Mouse (Mus musculus) limb, embryonic 11.5 days (tissue): ENCODE measurements around the gene Hs6st1. TPM values are rescaled to one million over a fixed set of nuclear protein-coding genes. Genes with fewer than 3 reads are reported as not detected.
"Not testable (repeated sequence)": the region's sequence is repeated elsewhere in the genome, so short reads cannot be mapped to it uniquely, and the experiment has no call there.

Experiments
- ATAC-seq: fragments of 200-750 bp; cut with Nextera tagmentation; 2 replicates; pipeline ENCODE4 v1.8.0; 2017; ENCODE audit warnings: low read depth; ENCODE audit not compliant: insufficient number of reproducible peaks, low FRiP score, low TSS enrichment
- DNase-seq: peaks from one replicate; pipeline ENCODE4 v3.0.0-alpha.2; 2015; ENCODE audit warnings: low spot score
- H3K27ac ChIP-seq: fragments of 300-500 bp; sonication (generic); replicated peaks from 2 replicates; pipeline ENCODE4 v1.5.1; 2014; ENCODE audit warnings: low read depth, mild to moderate bottlenecking, low read length
- H3K27me3 ChIP-seq: fragments of 300-500 bp; sonication (generic); 2 replicates; pipeline ENCODE4 v1.6.1; 2014; ENCODE audit warnings: mild to moderate bottlenecking, low read length, mixed read lengths; ENCODE audit not compliant: control insufficient read depth, insufficient read depth
- H3K36me3 ChIP-seq: fragments of 300-500 bp; sonication (generic); 2 replicates; pipeline ENCODE4 v1.6.1; 2014; ENCODE audit warnings: mild to moderate bottlenecking, low read length, moderate library complexity, mixed read lengths; ENCODE audit not compliant: control insufficient read depth, insufficient read depth
- H3K4me1 ChIP-seq: fragments of 300-500 bp; sonication (generic); 2 replicates; pipeline ENCODE4 v1.6.1; 2014; ENCODE audit warnings: low read length, mixed read lengths; ENCODE audit not compliant: control insufficient read depth, insufficient read depth
- H3K4me2 ChIP-seq: fragments of 300-500 bp; sonication (generic); 2 replicates; pipeline ENCODE4 v1.6.1; 2014; ENCODE audit warnings: low read depth, mild to moderate bottlenecking, moderate library complexity; ENCODE audit not compliant: severe bottlenecking
- H3K4me3 ChIP-seq: fragments of 300-500 bp; sonication (generic); 2 replicates; pipeline ENCODE4 v1.5.1; 2014; ENCODE audit warnings: low read depth, low read length
- H3K9ac ChIP-seq: fragments of 300-500 bp; sonication (generic); 2 replicates; pipeline ENCODE4 v1.6.1; 2014; ENCODE audit warnings: mild to moderate bottlenecking, low read length
- H3K9me3 ChIP-seq: fragments of 300-500 bp; sonication (generic); 2 replicates; pipeline ENCODE4 v1.6.1; 2016; ENCODE audit warnings: low read length; ENCODE audit not compliant: control insufficient read depth
- WGBS: fragments of 180-500 bp; shearing (Covaris S2); extraction: QIAGEN DNeasy Blood & Tissue Kit; methylation state at CpG from one replicate; pipeline ENCODE4 v1.1.7; 2014; 5-methylcytosine and 5-hydroxymethylcytosine counted together
- polyA plus RNA-seq: library from polyadenylated mRNA; unstranded; fragments of >200 nt; fragmentation: Nextera tagmentation; extraction: Ambion mirVana; gene quantifications from 2 replicates; pipeline ENCODE4 v1.2.1, GENCODE M21; 2014

Hs6st1 gene
- polyA plus RNA-seq, result 8.4 and 9.7 TPM in 2 replicates

GRCm38 (mm10) chr1:36068076-36068475 lies at the start of gene Hs6st1:
Gene Hs6st1, plus strand, starts transcription at chr1:36068400.
- peak; percentile 89 for ATAC-seq
- Histone ChIP-seq H3K9ac (peak within 1 kb of the TSS; percentile 70), H3K4me1 (peaks cover 29% of the 10 kb centered on the region), H3K36me3 (no peaks in the 10 kb centered on the region), H3K27me3 (0 out of 2 replicates have a peak, but pooled peaks cover 3% of the 10 kb centered on the region), H3K4me3 (peak within 1 kb of the TSS; percentile 73), H3K27ac (no peak within 1 kb of the TSS), H3K4me2 (peak within 1 kb of the TSS; percentile 96), H3K9me3 (no peaks in the 10 kb centered on the region)
- 0% methylated on average over 53 of the region's 55 CpGs for WGBS
- peak; percentile 91 for DNase-seq

GRCm38 (mm10) chr1:36018617-36019016 lies 49.6 kb upstream of the Hs6st1 start:
- H3K27me3 ChIP-seq, result no peaks in the 10 kb centered on the region
- H3K9ac ChIP-seq, result no peak overlapping the region
- no peak for ATAC-seq
- no peaks in the 10 kb centered on the region for H3K36me3 ChIP-seq
- H3K9me3 ChIP-seq, result no peaks in the 10 kb centered on the region
- DNase-seq, result no peak
- no peak overlapping the region for H3K4me2 ChIP-seq
- H3K4me3 ChIP-seq, result no peak overlapping the region
- 95% methylated on average over 4 of the region's 4 CpGs for WGBS
- H3K4me1 ChIP-seq, result peaks cover 16% of the 10 kb centered on the region
- no peak overlapping the region for H3K27ac ChIP-seq

GRCm38 (mm10) chr1:36019161-36019560 lies 49.0 kb upstream of the Hs6st1 start:
- no peak for DNase-seq
- no peak for ATAC-seq
- H3K4me1 ChIP-seq, result peaks cover 13% of the 10 kb centered on the region
- H3K27me3 ChIP-seq, result no peaks in the 10 kb centered on the region
- no peak overlapping the region for H3K27ac ChIP-seq
- H3K9me3 ChIP-seq, result no peaks in the 10 kb centered on the region
- 85% methylated on average over 2 of the region's 2 CpGs for WGBS
- no peaks in the 10 kb centered on the region for H3K36me3 ChIP-seq
- H3K9ac ChIP-seq, result no peak overlapping the region
- no peak overlapping the region for H3K4me2 ChIP-seq
- no peak overlapping the region for H3K4me3 ChIP-seq

- DNase-seq, result no peak
- WGBS, result 93% methylated on average over 4 of the region's 4 CpGs
- H3K36me3 ChIP-seq, result no peaks in the 10 kb centered on the region
These were observed 47.9 kb upstream of the Hs6st1 start for GRCm38 (mm10) chr1:36020315-36020714.

GRCm38 (mm10) chr1:36030421-36030821 lies 37.8 kb upstream of the Hs6st1 start:
- H3K27ac ChIP-seq, result 0 out of 2 replicates have a peak overlapping the region, but pooled peaks have one; percentile 15
- no peaks in the 10 kb centered on the region for H3K36me3 ChIP-seq
- no peaks in the 10 kb centered on the region for H3K9me3 ChIP-seq
- no peak overlapping the region for H3K4me3 ChIP-seq
- 23% methylated on average over 10 of the region's 10 CpGs for WGBS
- no peaks in the 10 kb centered on the region for H3K27me3 ChIP-seq
- no peaks in the 10 kb centered on the region for H3K4me1 ChIP-seq
- H3K9ac ChIP-seq, result no peak overlapping the region
- H3K4me2 ChIP-seq, result no peak overlapping the region
- DNase-seq (peak; percentile 61), ATAC-seq (no peak)

More at GRCm38 (mm10) chr1:36020315-36020714, 47.9 kb upstream of the Hs6st1 start:
- Histone ChIP-seq H3K4me1 (peaks cover 13% of the 10 kb centered on the region), H3K27me3 (no peaks in the 10 kb centered on the region), H3K9ac (no peak overlapping the region), H3K4me3 (no peak overlapping the region), H3K9me3 (no peaks in the 10 kb centered on the region), H3K4me2 (no peak overlapping the region), H3K27ac (no peak overlapping the region)
- ATAC-seq, result no peak

- Histone ChIP-seq H3K9ac (no peak overlapping the region), H3K4me3 (no peak overlapping the region), H3K27me3 (no peaks in the 10 kb centered on the region), H3K4me2 (no peak overlapping the region), H3K9me3 (no peaks in the 10 kb centered on the region), H3K27ac (no peak overlapping the region), H3K36me3 (no peaks in the 10 kb centered on the region), H3K4me1 (no peaks in the 10 kb centered on the region)
- no peak for ATAC-seq
- DNase-seq, result no peak
- WGBS, result 90% methylated on average over 8 of the region's 8 CpGs
These were observed 29.4 kb upstream of the Hs6st1 start for GRCm38 (mm10) chr1:36038769-36039168.

- Histone ChIP-seq H3K36me3 (no peaks in the 10 kb centered on the region), H3K27ac (no peak overlapping the region), H3K27me3 (no peaks in the 10 kb centered on the region), H3K9ac (no peak overlapping the region), H3K4me1 (no peaks in the 10 kb centered on the region), H3K9me3 (no peaks in the 10 kb centered on the region), H3K4me2 (no peak overlapping the region), H3K4me3 (no peak overlapping the region)
- no peak for ATAC-seq
- no peak for DNase-seq
- 89% methylated on average over 3 of the region's 3 CpGs for WGBS
These were observed 26.1 kb upstream of the Hs6st1 start for GRCm38 (mm10) chr1:36042072-36042471.

GRCm38 (mm10) chr1:36043793-36044192 lies 24.4 kb upstream of the Hs6st1 start:
- H3K4me1 ChIP-seq, H3K9ac ChIP-seq, H3K27me3 ChIP-seq, H3K27ac ChIP-seq, H3K36me3 ChIP-seq, H3K4me3 ChIP-seq, H3K9me3 ChIP-seq, H3K4me2 ChIP-seq, DNase-seq, ATAC-seq: not testable (repeated sequence)
- WGBS, result 90% methylated on average over 5 of the region's 5 CpGs

GRCm38 (mm10) chr1:36044288-36044687 lies 23.9 kb upstream of the Hs6st1 start:
- ATAC-seq (no peak), DNase-seq (no peak)
- no peak overlapping the region for H3K4me2 ChIP-seq
- no peaks in the 10 kb centered on the region for H3K9me3 ChIP-seq
- no peaks in the 10 kb centered on the region for H3K27me3 ChIP-seq
- H3K9ac ChIP-seq, result no peak overlapping the region
- H3K27ac ChIP-seq, result no peak overlapping the region
- H3K4me3 ChIP-seq, result no peak overlapping the region
- no peaks in the 10 kb centered on the region for H3K36me3 ChIP-seq
- 87% methylated on average over 4 of the region's 4 CpGs for WGBS
- no peaks in the 10 kb centered on the region for H3K4me1 ChIP-seq
